Mouse (Mus musculus): Measurements from ENCODE around the gene Pkig. TPM values are rescaled to one million over a fixed set of nuclear protein-coding genes. Genes with fewer than 3 reads are reported as not detected.
A peak's percentile ranks its signal among the peaks of the same experiment; 100 is the strongest.
"Not testable (repeated sequence)": the region's sequence is repeated elsewhere in the genome, so short reads cannot be mapped to it uniquely, and the experiment has no call there.

Pkig gene
- total and polyA plus RNA-seq, 3 experiments = 79.5 to 160 TPM; not detected in 1

GRCm38 (mm10) chr2:163686233-163686632 lies 28.0 kb downstream of the Pkig start:
- Histone ChIP-seq H3K27ac (ENCODE audit: control insufficient read depth, low read depth, low read length) (peak overlapping the region; percentile 19; the same call in 1 of the 2 replicates), H3K4me3 (ENCODE audit: control insufficient read depth in 1 of 2, insufficient read depth in 1 of 2, low read depth in 2 of 2, low read length in 2 of 2) (no peak overlapping the region), H3K79me2 (ENCODE audit: control insufficient read depth, insufficient read depth, low read length, poor library complexity) (peaks cover 21% of the 10 kb centered on the region), H3K4me1 (ENCODE audit: control insufficient read depth in 1 of 2, insufficient read depth in 2 of 2, low read length in 2 of 2) (peaks cover 15 to 43% of the 10 kb centered on the region in 2 experiments), H3K9me3 (replicated peaks; ENCODE audit: insufficient read depth, low read length) (no peaks in the 10 kb centered on the region), H3K9ac (ENCODE audit: control insufficient read depth, low read depth, low read length, poor library complexity, severe bottlenecking) (no peak overlapping the region), H3K36me3 (ENCODE audit: control insufficient read depth in 1 of 2, insufficient read depth in 2 of 2, low read length in 2 of 2) (peaks cover 0 to 38% of the 10 kb centered on the region in 2 experiments; a peak in 2 of 4 replicates), H3K27me3 (ENCODE audit: control insufficient read depth in 1 of 2, insufficient read depth in 2 of 2, low read length in 2 of 2) (no peaks in the 10 kb centered on the region)
- TF ChIP-seq TCF12 (IDR thresholded peaks at IDR 0.05; ENCODE audit: low read depth, low read length) (peak; percentile 38; the same call in 1 of the 2 replicates), POLR2AphosphoS2 (IDR thresholded peaks at IDR 0.05; ENCODE audit: low read length) (no peak), MAFK (IDR thresholded peaks at IDR 0.05; ENCODE audit: borderline replicate concordance, low read depth, low read length) (0 out of 2 replicates have a peak, but pooled peaks have one; percentile 20), NELFE (IDR thresholded peaks at IDR 0.05; ENCODE audit: low read depth, low read length) (no peak), RCOR1 (IDR thresholded peaks at IDR 0.05; ENCODE audit: low read depth, low read length) (peak; percentile 72), MAZ (IDR thresholded peaks at IDR 0.05; ENCODE audit: low read depth, low read length) (no peak), USF1 (IDR thresholded peaks at IDR 0.05; ENCODE audit: low read depth, low read length) (no peak), TAL1 (IDR thresholded peaks at IDR 0.05; ENCODE audit: low read length) (peak; percentile 65), ZKSCAN1 (IDR thresholded peaks at IDR 0.05; ENCODE audit: low read depth, low read length) (no peak), EP300 (IDR thresholded peaks at IDR 0.05; ENCODE audit: low read depth in 1 of 2, low read length in 2 of 2) (peak; percentile 66 to 67), TBP (IDR thresholded peaks at IDR 0.05; ENCODE audit: low read depth, low read length) (0 out of 2 replicates have a peak, but pooled peaks have one; percentile 27), SMC3 (IDR thresholded peaks at IDR 0.05; ENCODE audit: low read depth, low read length) (no peak), GATA1 (IDR thresholded peaks at IDR 0.05; ENCODE audit: low read depth, low read length) (peak; percentile 87), ETS1 (IDR thresholded peaks at IDR 0.05; ENCODE audit: low read depth, low read length) (peak; percentile 70), MXI1 (IDR thresholded peaks at IDR 0.05; ENCODE audit: low read depth, low read length) (peak; percentile 15; the same call in 1 of the 2 replicates)
- DNase-seq (ENCODE audit: low read depth, low spot score) = peak; percentile 64

GRCm38 (mm10) chr2:163686886-163687285 lies 28.7 kb downstream of the Pkig start:
- Histone ChIP-seq H3K9me3 (replicated peaks; ENCODE audit: insufficient read depth, low read length) (no peaks in the 10 kb centered on the region), H3K4me1 (ENCODE audit: control insufficient read depth in 1 of 2, insufficient read depth in 2 of 2, low read length in 2 of 2) (peaks cover 20 to 49% of the 10 kb centered on the region in 2 experiments), H3K9ac (ENCODE audit: control insufficient read depth, low read depth, low read length, poor library complexity, severe bottlenecking) (no peak overlapping the region), H3K79me2 (ENCODE audit: control insufficient read depth, insufficient read depth, low read length, poor library complexity) (peaks cover 21% of the 10 kb centered on the region), H3K27me3 (ENCODE audit: control insufficient read depth in 1 of 2, insufficient read depth in 2 of 2, low read length in 2 of 2) (no peaks in the 10 kb centered on the region), H3K4me3 (ENCODE audit: control insufficient read depth in 1 of 2, insufficient read depth in 1 of 2, low read depth in 2 of 2, low read length in 2 of 2) (no peak overlapping the region), H3K36me3 (ENCODE audit: control insufficient read depth in 1 of 2, insufficient read depth in 2 of 2, low read length in 2 of 2) (peaks cover 0 to 42% of the 10 kb centered on the region in 2 experiments; a peak in 2 of 4 replicates), H3K27ac (ENCODE audit: control insufficient read depth, low read depth, low read length) (no peak overlapping the region)
- TF ChIP-seq ETS1 (IDR thresholded peaks at IDR 0.05; ENCODE audit: low read depth, low read length) (no peak), SMC3 (IDR thresholded peaks at IDR 0.05; ENCODE audit: low read depth, low read length) (no peak), MEF2A (IDR thresholded peaks at IDR 0.05; ENCODE audit: extremely low read depth, insufficient replicate concordance, low read depth, low read length, poor library complexity, severe bottlenecking) (no peak), MAZ (IDR thresholded peaks at IDR 0.05; ENCODE audit: low read depth, low read length) (no peak), CHD1 (IDR thresholded peaks at IDR 0.05; ENCODE audit: low read depth, low read length) (no peak), GATA1 (IDR thresholded peaks at IDR 0.05; ENCODE audit: low read depth, low read length) (no peak), NELFE (IDR thresholded peaks at IDR 0.05; ENCODE audit: low read depth, low read length) (no peak), TCF12 (IDR thresholded peaks at IDR 0.05; ENCODE audit: low read depth, low read length) (no peak)
- no peak for DNase-seq (ENCODE audit: low read depth, low spot score)

- DNase-seq (ENCODE audit: low read depth, low spot score); H3K9me3 ChIP-seq (replicated peaks; ENCODE audit: insufficient read depth, low read length); H3K9ac ChIP-seq (ENCODE audit: control insufficient read depth, low read depth, low read length, poor library complexity, severe bottlenecking); H3K4me3 ChIP-seq (ENCODE audit: control insufficient read depth in 1 of 2, insufficient read depth in 1 of 2, low read depth in 2 of 2, low read length in 2 of 2); H3K27ac ChIP-seq (ENCODE audit: control insufficient read depth, low read depth, low read length); H3K27me3 ChIP-seq (ENCODE audit: control insufficient read depth in 1 of 2, insufficient read depth in 2 of 2, low read length in 2 of 2): not testable (repeated sequence)
- peaks cover 25% of the 10 kb centered on the region for H3K79me2 ChIP-seq (ENCODE audit: control insufficient read depth, insufficient read depth, low read length, poor library complexity)
- peaks cover 0 to 53% of the 10 kb centered on the region in 2 experiments; a peak in 2 of 4 replicates for H3K36me3 ChIP-seq (ENCODE audit: control insufficient read depth in 1 of 2, insufficient read depth in 2 of 2, low read length in 2 of 2)
- peaks cover 26 to 60% of the 10 kb centered on the region in 2 experiments for H3K4me1 ChIP-seq (ENCODE audit: control insufficient read depth in 1 of 2, insufficient read depth in 2 of 2, low read length in 2 of 2)
Observed at GRCm38 (mm10) chr2:163688377-163688776, 30.2 kb downstream of the Pkig start.
